Mouse (Mus musculus) stomach, embryonic 16.5 days (tissue): Measurements from ENCODE around the gene Mbnl2. TPM values are rescaled to one million over a fixed set of nuclear protein-coding genes. Genes with fewer than 3 reads are reported as not detected.

Source experiments
- ATAC-seq: fragments of 200-750 bp; cut with Nextera tagmentation; 2 replicates; pipeline ENCODE4 v1.8.0; 2017; ENCODE audit warnings: moderate number of reproducible peaks, moderate TSS enrichment; ENCODE audit not compliant: insufficient read depth, low FRiP score
- H3K27ac ChIP-seq: fragments of 300-500 bp; sonication (generic); 2 replicates; pipeline ENCODE4 v1.5.1; 2014; ENCODE audit warnings: low read length
- H3K27me3 ChIP-seq: fragments of 300-500 bp; sonication (generic); 2 replicates; pipeline ENCODE4 v1.6.1; 2014; ENCODE audit warnings: low read length, control low read depth, mixed read lengths; ENCODE audit not compliant: control insufficient read depth, insufficient read depth
- H3K36me3 ChIP-seq: fragments of 300-500 bp; sonication (generic); 2 replicates; pipeline ENCODE4 v1.6.1; 2014; ENCODE audit warnings: low read length; ENCODE audit not compliant: control insufficient read depth, insufficient read depth
- H3K4me1 ChIP-seq: fragments of 300-500 bp; sonication (generic); 2 replicates; pipeline ENCODE4 v1.6.1; 2014; ENCODE audit warnings: low read length, control low read depth, mixed read lengths; ENCODE audit not compliant: control insufficient read depth, insufficient read depth
- H3K4me2 ChIP-seq: fragments of 300-500 bp; sonication (generic); 2 replicates; pipeline ENCODE4 v1.6.1; 2014; ENCODE audit warnings: low read depth, low read length, mixed read lengths
- H3K4me3 ChIP-seq: fragments of 300-500 bp; sonication (generic); replicated peaks from 2 replicates; pipeline ENCODE4 v1.5.1; 2014; ENCODE audit warnings: mild to moderate bottlenecking, low read length
- H3K9ac ChIP-seq: fragments of 300-500 bp; sonication (generic); 2 replicates; pipeline ENCODE4 v1.6.1; 2014; ENCODE audit warnings: low read length
- H3K9me3 ChIP-seq: fragments of 300-500 bp; sonication (generic); replicated peaks from 2 replicates; pipeline ENCODE4 v1.6.1; 2016; ENCODE audit warnings: low read length, control low read depth; ENCODE audit not compliant: control insufficient read depth
- WGBS: fragments of 180-500 bp; shearing (Covaris S2); extraction: QIAGEN DNeasy Blood & Tissue Kit; methylation state at CpG from one replicate; pipeline ENCODE4 v1.1.7; 2014; 5-methylcytosine and 5-hydroxymethylcytosine counted together
- polyA plus RNA-seq: library from polyadenylated mRNA; unstranded; fragments of >200 nt; fragmentation: Nextera tagmentation; extraction: Ambion mirVana; gene quantifications from 2 replicates; pipeline ENCODE4 v1.2.1, GENCODE M21; 2015

Gene Mbnl2
- polyA plus RNA-seq, 1 experiment from 2014 or later = 131 TPM

DNA sequence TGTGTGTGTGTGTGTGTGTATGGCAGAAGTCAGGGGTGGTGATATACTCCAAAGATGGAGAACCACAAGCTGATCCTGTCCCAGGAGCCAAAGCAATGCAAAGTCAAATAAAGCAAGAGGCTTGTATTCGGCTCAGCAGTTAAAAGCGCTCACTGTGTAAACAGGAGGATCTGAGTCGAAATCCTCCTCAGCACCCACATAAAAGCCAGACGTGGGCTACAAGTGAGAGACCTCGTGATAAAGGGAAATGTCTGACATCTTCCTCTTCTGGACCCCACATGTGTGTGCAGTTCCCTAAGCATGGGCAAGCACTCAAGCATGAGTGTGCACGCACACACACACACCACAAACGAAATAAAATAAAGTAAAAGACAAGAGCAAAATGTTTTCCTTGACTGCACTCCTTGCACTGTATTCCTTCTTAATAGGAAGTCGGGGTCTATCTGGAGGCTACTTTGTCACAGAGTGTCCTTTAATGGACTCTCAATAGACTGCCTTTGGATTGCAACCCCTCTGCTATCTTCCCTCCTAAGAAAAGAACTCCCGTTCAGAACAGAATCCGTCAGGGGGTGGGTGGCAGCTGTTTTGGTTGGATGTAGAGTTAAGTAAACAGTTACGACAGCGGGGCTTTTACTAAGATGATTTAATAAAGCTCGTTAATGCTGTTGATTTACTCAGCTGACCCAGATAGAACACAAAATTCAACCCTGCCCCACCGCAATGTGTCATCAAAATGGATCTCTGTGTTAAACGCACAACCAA is 18.7 kb upstream of the Mbnl2 start:
- no peaks in the 10 kb centered on the region for H3K27me3 ChIP-seq
- H3K4me2 ChIP-seq = peak overlapping the region; percentile 37
- H3K9me3 ChIP-seq = no peaks in the 10 kb centered on the region
- peak overlapping the region; percentile 83 for H3K27ac ChIP-seq
- no peaks in the 10 kb centered on the region for H3K36me3 ChIP-seq
- peak overlapping the region; percentile 21; the same call in 1 of the 2 replicates for H3K9ac ChIP-seq
- H3K4me1 ChIP-seq = peaks cover 10% of the 10 kb centered on the region
- H3K4me3 ChIP-seq = no peak overlapping the region
- ATAC-seq = peak; percentile 76
- 19% methylated on average over 15 of the region's 15 CpGs for WGBS

- no peaks in the 10 kb centered on the region for H3K9me3 ChIP-seq
- no peak overlapping the region for H3K27ac ChIP-seq
- H3K36me3 ChIP-seq = no peaks in the 10 kb centered on the region
- H3K9ac ChIP-seq = no peak overlapping the region
- ATAC-seq = no peak
- H3K4me3 ChIP-seq = no peak overlapping the region
- peaks cover 10% of the 10 kb centered on the region for H3K4me1 ChIP-seq
- no peaks in the 10 kb centered on the region for H3K27me3 ChIP-seq
- H3K4me2 ChIP-seq = peak overlapping the region; percentile 17; the same call in 1 of the 2 replicates
- 22% methylated on average over 6 of the region's 6 CpGs for WGBS
Measured at GRCm38 (mm10) chr14:120257483-120257882, 18.0 kb upstream of the Mbnl2 start.

GRCm38 (mm10) chr14:120259426-120259825 is 16.0 kb upstream of the Mbnl2 start:
- no peak overlapping the region for H3K4me2 ChIP-seq
- H3K9me3 ChIP-seq = no peaks in the 10 kb centered on the region
- 67% methylated on average over 1 of the region's 1 CpGs for WGBS
- ATAC-seq = no peak
- no peaks in the 10 kb centered on the region for H3K27me3 ChIP-seq
- H3K4me1 ChIP-seq = peaks cover 10% of the 10 kb centered on the region
- H3K9ac ChIP-seq = no peak overlapping the region
- H3K36me3 ChIP-seq = no peaks in the 10 kb centered on the region
- no peak overlapping the region for H3K4me3 ChIP-seq
- no peak overlapping the region for H3K27ac ChIP-seq

DNA sequence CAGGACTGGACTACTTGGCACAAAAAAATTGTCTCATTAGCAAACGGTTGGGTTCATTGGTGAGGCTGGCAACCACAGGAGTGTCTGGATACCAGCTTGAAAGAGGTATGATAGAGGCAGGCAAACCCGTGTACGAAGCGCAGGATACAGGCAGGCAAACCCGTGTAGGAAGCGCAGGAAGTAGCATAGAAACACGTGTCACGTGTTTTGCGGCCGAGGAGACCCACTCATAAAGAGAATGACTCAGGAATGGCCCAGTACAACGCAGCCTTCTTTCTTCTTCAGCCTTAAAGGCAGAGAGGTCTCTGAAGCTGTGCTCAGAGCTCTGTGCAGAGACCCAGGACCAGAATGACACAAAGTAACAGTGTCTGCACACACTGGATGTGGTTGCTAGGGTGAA is 13.9 kb upstream of the Mbnl2 start:
- ATAC-seq = no peak
- Histone ChIP-seq H3K27me3 (no peaks in the 10 kb centered on the region), H3K9me3 (no peaks in the 10 kb centered on the region), H3K4me3 (no peak overlapping the region), H3K27ac (no peak overlapping the region), H3K9ac (no peak overlapping the region), H3K4me1 (peaks cover 10% of the 10 kb centered on the region), H3K4me2 (no peak overlapping the region), H3K36me3 (no peaks in the 10 kb centered on the region)
- 94% methylated on average over 11 of the region's 11 CpGs for WGBS

GRCm38 (mm10) chr14:120262660-120263379 is 12.6 kb upstream of the Mbnl2 start:
- 90% methylated on average over 14 of the region's 14 CpGs for WGBS
- Histone ChIP-seq H3K9ac (no peak overlapping the region), H3K4me1 (no peaks in the 10 kb centered on the region), H3K36me3 (no peaks in the 10 kb centered on the region), H3K4me3 (no peak overlapping the region), H3K27ac (no peak overlapping the region), H3K9me3 (no peaks in the 10 kb centered on the region), H3K27me3 (no peaks in the 10 kb centered on the region), H3K4me2 (no peak overlapping the region)
- no peak for ATAC-seq

DNA sequence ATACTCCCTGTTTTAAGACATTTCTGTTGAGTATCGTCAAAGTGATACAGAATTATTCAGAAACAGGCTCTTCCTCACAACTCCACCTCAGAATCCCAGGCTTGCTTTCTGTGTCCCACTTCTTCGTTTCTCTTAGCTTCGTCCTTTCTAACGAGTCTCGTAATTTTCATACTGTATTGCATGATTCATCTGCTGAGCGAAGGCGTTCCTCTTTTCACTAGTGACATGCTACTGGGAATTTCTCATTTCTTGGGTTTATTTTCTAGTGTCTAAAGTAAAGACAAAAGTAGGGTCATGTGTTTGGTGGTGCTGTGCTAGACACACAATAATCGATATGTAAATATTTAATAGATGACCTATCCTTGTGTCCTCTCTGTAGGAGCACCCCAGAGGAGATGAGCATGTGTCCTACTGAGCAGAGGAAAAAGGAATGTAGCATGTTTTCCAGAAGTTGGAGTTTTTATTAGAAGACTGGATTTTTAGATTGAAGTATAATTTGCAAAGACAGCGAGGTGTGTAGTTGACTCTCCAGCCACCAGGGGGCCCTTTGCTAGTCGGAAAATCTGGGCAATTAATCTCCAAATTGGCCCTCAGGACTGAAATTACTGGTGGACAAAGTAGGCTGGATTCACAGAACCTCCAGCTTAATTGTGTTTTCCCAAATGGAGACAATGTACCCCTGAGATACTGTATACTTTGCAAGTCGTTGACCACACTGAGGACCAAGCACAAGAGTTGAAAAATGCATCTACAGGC is 11.9 kb upstream of the Mbnl2 start:
- no peaks in the 10 kb centered on the region for H3K9me3 ChIP-seq
- H3K27me3 ChIP-seq = no peaks in the 10 kb centered on the region
- WGBS = 78% methylated on average over 11 of the region's 11 CpGs
- no peak overlapping the region for H3K4me2 ChIP-seq
- H3K27ac ChIP-seq = no peak overlapping the region
- no peak overlapping the region for H3K4me3 ChIP-seq
- ATAC-seq = no peak
- no peak overlapping the region for H3K9ac ChIP-seq
- H3K36me3 ChIP-seq = no peaks in the 10 kb centered on the region
- no peaks in the 10 kb centered on the region for H3K4me1 ChIP-seq

GRCm38 (mm10) chr14:120265886-120266285 is 9.6 kb upstream of the Mbnl2 start:
- H3K4me3 ChIP-seq = no peak overlapping the region
- H3K9me3 ChIP-seq = no peaks in the 10 kb centered on the region
- no peak overlapping the region for H3K27ac ChIP-seq
- H3K4me2 ChIP-seq = no peak overlapping the region
- no peaks in the 10 kb centered on the region for H3K4me1 ChIP-seq
- ATAC-seq = no peak
- H3K36me3 ChIP-seq = no peaks in the 10 kb centered on the region
- no peaks in the 10 kb centered on the region for H3K27me3 ChIP-seq
- H3K9ac ChIP-seq = no peak overlapping the region

DNA sequence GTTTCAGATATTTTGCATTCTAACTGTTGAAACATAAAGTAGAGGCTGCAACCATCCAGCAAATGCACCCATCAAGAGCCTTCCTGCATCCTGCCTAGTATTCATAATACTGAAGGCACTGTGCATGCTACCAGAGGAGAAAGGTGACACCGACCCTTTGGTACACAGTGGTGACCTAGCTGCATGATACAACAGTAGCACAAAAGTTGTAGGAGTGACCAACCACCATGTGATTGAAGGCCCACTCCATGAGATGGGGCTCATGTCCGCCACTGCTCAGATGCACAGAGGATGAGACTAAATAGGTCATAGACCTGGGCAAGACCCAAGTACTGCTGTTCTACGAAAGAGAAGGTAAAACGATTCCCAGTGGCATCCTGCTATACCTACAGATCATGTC is 8.3 kb upstream of the Mbnl2 start:
- H3K36me3 ChIP-seq = no peaks in the 10 kb centered on the region
- H3K27ac ChIP-seq = no peak overlapping the region
- no peaks in the 10 kb centered on the region for H3K27me3 ChIP-seq
- H3K4me1 ChIP-seq = no peaks in the 10 kb centered on the region
- no peak overlapping the region for H3K4me3 ChIP-seq
- ATAC-seq = no peak
- H3K9ac ChIP-seq = no peak overlapping the region
- H3K9me3 ChIP-seq = no peaks in the 10 kb centered on the region
- 90% methylated on average over 4 of the region's 4 CpGs for WGBS
- H3K4me2 ChIP-seq = no peak overlapping the region

DNA sequence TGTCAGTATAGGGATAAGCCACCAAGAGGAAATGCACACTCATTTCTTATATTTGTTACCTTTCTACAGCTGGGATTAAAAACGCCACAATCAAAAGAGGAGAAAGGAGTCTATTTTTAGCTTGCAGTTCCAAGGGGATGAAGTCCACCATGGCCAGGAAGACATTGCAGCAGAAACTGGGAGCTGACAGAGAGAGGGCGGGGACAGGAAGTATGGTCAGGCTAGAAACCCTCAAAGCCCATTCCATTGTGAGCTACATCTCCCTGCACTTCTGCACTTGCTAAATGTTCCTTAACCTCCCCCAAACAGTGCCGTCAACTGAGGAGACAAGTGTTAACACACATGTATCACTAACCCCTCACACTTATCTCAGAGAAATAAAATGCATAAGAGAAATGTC is 5.4 kb upstream of the Mbnl2 start:
- no peaks in the 10 kb centered on the region for H3K27me3 ChIP-seq
- H3K36me3 ChIP-seq = no peaks in the 10 kb centered on the region
- ATAC-seq = no peak
- H3K4me1 ChIP-seq = peaks cover 4% of the 10 kb centered on the region; the same call in 1 of the 2 replicates
- no peak overlapping the region for H3K4me3 ChIP-seq
- no peak overlapping the region for H3K9ac ChIP-seq
- 62% methylated on average over 3 of the region's 3 CpGs for WGBS
- no peak overlapping the region for H3K4me2 ChIP-seq
- H3K27ac ChIP-seq = no peak overlapping the region
- no peaks in the 10 kb centered on the region for H3K9me3 ChIP-seq
